Mouse (Mus musculus) kidney, postnatal 36 days (tissue): ENCODE results near the gene BC017158.

Experiments used
- DNase-seq, 2 experiments: peaks; one replicate each; pipeline ENCODE4 v3.0.0; 2021 to 2022; ENCODE audit warnings: mixed read lengths in 2 of 2

Gene BC017158

GRCm38 (mm10) chr7:128255757-128256156 lies 42.2 kb downstream of the BC017158 start:
- no peak for DNase-seq

GRCm38 (mm10) chr7:128254978-128255377 lies 43.0 kb downstream of the BC017158 start:
- no peak for DNase-seq

GRCm38 (mm10) chr7:128252609-128253008 lies 45.4 kb downstream of the BC017158 start:
- DNase-seq, result peak in 1 of 2 experiments; percentile 43

- DNase-seq, result no peak
Measured at GRCm38 (mm10) chr7:128251946-128252345, 46.0 kb downstream of the BC017158 start.

GRCm38 (mm10) chr7:128249998-128250397 lies 48.0 kb downstream of the BC017158 start:
- no peak for DNase-seq

- DNase-seq, result no peak
Measured at GRCm38 (mm10) chr7:128248081-128249042, 49.6 kb downstream of the BC017158 start.

GRCm38 (mm10) chr7:128247443-128247842 lies 50.5 kb downstream of the BC017158 start:
- peak; percentile 88 to 94 for DNase-seq

- DNase-seq, result peak; percentile 68 to 70
Measured at GRCm38 (mm10) chr7:128246496-128247391, 51.2 kb downstream of the BC017158 start, which contains the start of gene Tgfb1i1. Gene Tgfb1i1, plus strand, starts transcription at chr7:128246812.

- DNase-seq, result no peak
Measured at GRCm38 (mm10) chr7:128245547-128245946, 52.4 kb downstream of the BC017158 start.

- DNase-seq, result no peak
Measured at GRCm38 (mm10) chr7:128244410-128245025, 53.5 kb downstream of the BC017158 start.

- DNase-seq, result no peak
Measured at GRCm38 (mm10) chr7:128243921-128244320, 54.0 kb downstream of the BC017158 start.

- DNase-seq, result no peak
Measured at GRCm38 (mm10) chr7:128242331-128242730, 55.6 kb downstream of the BC017158 start.

GRCm38 (mm10) chr7:128240131-128240784 lies 57.7 kb downstream of the BC017158 start:
- no peak for DNase-seq

GRCm38 (mm10) chr7:128238991-128239390 lies 59.0 kb downstream of the BC017158 start:
- peak; percentile 34 to 63 for DNase-seq

GRCm38 (mm10) chr7:128237927-128238778 lies 59.8 kb downstream of the BC017158 start, which contains the start of gene 9130023H24Rik:
Gene 9130023H24Rik, minus strand, starts transcription at chr7:128238031.
- peak; percentile 99 to 100 for DNase-seq

- DNase-seq, result no peak
Measured at GRCm38 (mm10) chr7:128237593-128237926, 60.4 kb downstream of the BC017158 start.

GRCm38 (mm10) chr7:128236856-128237592 lies 60.9 kb downstream of the BC017158 start, which contains the start of gene Armc5:
Gene Armc5, plus strand, starts transcription at chr7:128237342.
- peak; percentile 85 to 92 for DNase-seq

- DNase-seq, result no peak
Measured at GRCm38 (mm10) chr7:128236426-128236825, 61.5 kb downstream of the BC017158 start.

- peak; percentile 59 to 90 for DNase-seq
Measured at GRCm38 (mm10) chr7:128235481-128235880, 62.5 kb downstream of the BC017158 start.

GRCm38 (mm10) chr7:128234796-128235195 lies 63.2 kb downstream of the BC017158 start:
- no peak for DNase-seq
